Mouse (Mus musculus): ENCODE results near the gene Mto1. TPM values are rescaled to one million over a fixed set of nuclear protein-coding genes. Genes with fewer than 3 reads are reported as not detected.

Mto1 gene
- 10 to 100 TPM; 26.0 to 29.5 TPM for total RNA-seq (2021)

GRCm38 (mm10) chr9:78447973-78448873, at the start of gene Mto1, which contains the start of gene Gm17324:
TSS of gene Mto1 (plus strand) at chr9:78448208.
TSS of gene Gm17324 (minus strand) at chr9:78448786.
- intact Hi-C loops (cut with DNase I) = loop anchor here (2.0 to 5.0 kb wide), 2 partner anchors 33 to 91 kb away; partner anchors contain the start of gene Gsta2
- peak; percentile 85 to 89 for DNase-seq (ENCODE audit: low spot score in 2 of 2)

DNA sequence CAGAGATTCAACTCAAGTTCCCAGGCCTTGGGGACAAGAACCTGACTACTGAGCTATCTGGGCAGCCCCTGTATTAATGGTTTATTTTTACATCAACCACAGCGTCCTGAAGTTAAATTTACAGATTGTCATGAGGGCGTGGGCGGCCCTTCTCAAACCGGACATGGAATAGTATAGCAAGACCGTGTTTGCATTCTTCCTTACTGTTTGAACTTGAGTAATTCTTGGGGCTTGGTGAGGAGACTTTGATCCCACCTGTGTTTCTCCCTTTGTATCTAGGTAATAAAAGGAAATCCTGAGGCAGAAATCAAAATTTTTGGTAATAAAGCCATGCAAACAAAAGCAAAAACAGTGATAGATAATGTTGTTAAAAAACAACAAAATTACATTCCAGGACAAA, 47.4 kb upstream of the Mto1 start:
- intact Hi-C loops (cut with DNase I) = no loop called here
- DNase-seq (ENCODE audit: low spot score in 2 of 2) = no peak

DNA sequence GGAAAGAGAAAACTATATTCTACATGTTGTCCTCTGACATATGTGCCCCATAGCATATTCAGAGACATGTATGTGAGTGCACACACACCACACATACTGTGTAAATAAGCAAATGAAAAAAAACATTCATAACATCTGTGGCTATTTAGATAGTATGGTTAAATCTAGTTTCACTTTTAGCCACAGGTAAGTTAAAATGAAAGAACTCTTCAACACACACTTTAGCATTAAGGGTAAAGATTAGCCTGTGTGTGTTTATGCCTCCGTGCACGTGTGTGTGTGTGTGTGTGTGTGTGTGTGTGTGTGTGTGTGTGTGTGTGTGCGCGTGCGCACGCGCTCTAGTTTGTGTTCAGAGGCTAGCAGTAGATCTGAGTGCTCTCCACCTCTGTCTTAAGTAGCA, 46.4 kb upstream of the Mto1 start:
- no peak for DNase-seq (ENCODE audit: low spot score in 2 of 2)
- intact Hi-C loops (cut with DNase I) = no loop called here

DNA sequence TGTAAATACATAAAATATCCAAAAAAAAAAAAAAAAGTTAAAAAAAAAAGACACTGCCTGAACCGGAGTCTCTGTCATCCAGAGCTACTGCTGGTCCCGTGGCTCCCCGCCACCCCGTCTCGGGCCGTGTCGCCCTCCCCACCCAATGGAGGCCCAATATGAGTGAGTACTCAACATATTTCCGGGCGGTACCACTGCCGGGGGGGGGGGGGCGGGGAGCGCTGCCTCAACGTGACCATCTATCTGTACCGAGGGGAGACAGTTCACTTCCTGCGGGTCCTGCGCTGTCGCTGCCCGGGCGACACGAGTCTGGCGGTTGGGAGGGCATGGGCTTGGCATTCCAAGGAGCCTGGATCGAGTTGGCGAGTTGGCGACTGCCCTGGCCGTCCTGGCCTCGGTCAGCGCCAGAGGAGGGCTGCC, 20.6 kb upstream of the Mto1 start:
- DNase-seq (ENCODE audit: low spot score in 2 of 2) = no peak
- intact Hi-C loops (cut with DNase I) = no loop called here

DNA sequence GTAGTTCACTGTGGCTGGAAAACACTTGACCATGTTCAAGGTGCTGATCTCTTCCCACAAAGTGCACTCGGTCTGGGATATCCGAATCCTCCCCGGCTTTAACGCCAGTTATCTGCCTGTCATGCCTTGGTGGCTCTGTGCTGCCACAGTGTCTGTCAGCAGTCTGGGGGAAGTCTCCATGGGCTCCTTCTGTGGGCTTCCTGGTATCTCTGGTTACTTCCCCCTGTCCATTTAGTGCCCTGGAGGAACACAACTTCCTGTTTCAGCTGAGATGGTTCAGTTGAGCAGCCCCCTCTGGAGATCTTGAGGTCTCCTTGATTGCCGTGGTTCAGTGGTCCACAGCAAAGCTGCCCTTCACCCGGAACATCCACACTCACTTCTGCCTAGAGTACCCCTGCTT, 19.8 kb upstream of the Mto1 start:
- intact Hi-C loops (cut with DNase I) = no loop called here
- no peak for DNase-seq (ENCODE audit: low spot score in 2 of 2)

GRCm38 (mm10) chr9:78428870-78429432, 19.1 kb upstream of the Mto1 start:
- DNase-seq (ENCODE audit: low spot score in 2 of 2) = no peak
- intact Hi-C loops (cut with DNase I) = no loop called here

DNA sequence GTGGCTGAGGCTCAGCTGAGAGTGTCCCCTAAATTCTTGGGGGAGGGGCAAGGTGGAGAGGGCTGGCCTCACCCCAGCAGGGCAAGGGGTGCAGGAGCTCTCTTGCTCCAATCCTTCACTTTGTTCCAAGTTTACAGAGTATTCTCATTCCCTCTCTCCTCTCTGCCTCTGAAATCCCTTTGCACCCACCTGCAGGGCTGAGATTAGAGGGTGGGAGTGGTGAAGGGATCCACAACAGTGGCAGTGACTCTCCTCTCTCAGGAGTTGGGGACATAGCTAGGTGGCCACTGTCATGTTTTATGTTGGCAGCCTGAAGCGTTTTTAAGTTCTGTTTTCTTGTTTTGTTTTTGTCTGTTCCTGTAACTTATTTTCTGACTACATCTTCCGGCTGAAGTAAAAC, 18.5 kb upstream of the Mto1 start:
- DNase-seq (ENCODE audit: low spot score in 2 of 2) = no peak
- intact Hi-C loops (cut with DNase I) = no loop called here

GRCm38 (mm10) chr9:78430486-78430885, 17.5 kb upstream of the Mto1 start:
- DNase-seq (ENCODE audit: low spot score in 2 of 2) = no peak
- intact Hi-C loops (cut with DNase I) = loop anchor here (5.0 kb wide), 1 partner anchor 73 kb away; the partner anchor contains the start of gene Gsta2

GRCm38 (mm10) chr9:78432471-78432870, 15.5 kb upstream of the Mto1 start:
- no peak for DNase-seq (ENCODE audit: low spot score in 2 of 2)
- intact Hi-C loops (cut with DNase I) = loop anchor here (5.0 kb wide), 1 partner anchor 75 kb away; the partner anchor contains the start of gene Gsta2

DNA sequence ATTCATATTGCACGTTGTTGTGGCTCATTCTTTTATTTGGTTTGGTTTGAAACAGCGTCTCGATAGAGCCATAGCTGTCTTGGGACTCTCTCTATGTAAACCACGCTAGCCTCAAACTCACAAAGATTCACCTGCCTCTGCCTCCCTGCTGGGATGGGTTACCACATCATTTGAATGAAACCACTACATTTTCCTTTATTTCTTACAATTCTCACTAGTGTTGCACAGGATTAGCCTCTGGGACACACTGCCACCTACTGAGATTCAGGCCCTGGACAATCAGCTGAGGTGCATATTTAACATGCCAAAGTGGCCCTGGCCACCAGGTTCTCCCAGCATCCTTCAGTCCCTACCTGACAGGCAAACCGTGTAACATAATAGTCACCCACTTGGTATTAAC, 8.6 kb upstream of the Mto1 start:
- intact Hi-C loops (cut with DNase I) = no loop called here
- DNase-seq (ENCODE audit: low spot score in 2 of 2) = no peak

DNA sequence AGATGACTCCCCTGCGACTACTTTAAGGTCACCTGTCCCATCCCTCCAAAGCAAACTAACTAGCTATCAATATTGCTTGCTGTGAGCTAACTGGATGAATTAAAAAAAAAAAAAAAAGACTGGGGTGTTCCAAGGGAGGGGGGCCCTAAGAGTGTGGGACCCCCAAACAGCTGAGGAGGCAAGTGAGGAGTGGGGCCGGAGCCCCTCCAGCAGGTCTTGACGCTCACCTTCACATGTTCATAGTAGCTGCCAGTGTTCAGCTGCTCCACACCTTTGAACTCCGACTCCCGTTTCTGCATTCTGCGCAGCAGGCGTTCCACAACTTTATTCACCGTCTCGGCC, 5.8 kb upstream of the Mto1 start:
- no peak for DNase-seq (ENCODE audit: low spot score in 2 of 2)
- intact Hi-C loops (cut with DNase I) = loop anchor here (5.0 kb wide), 1 partner anchor 45 kb away; the partner anchor contains the start of gene Ddx43

GRCm38 (mm10) chr9:78442579-78443392, 5.2 kb upstream of the Mto1 start, which contains the start of gene Cgas:
TSS of gene Cgas (minus strand) at chr9:78443237.
- DNase-seq (ENCODE audit: low spot score in 2 of 2) = peak; percentile 21 to 41
- intact Hi-C loops (cut with DNase I) = loop anchor here (5.0 kb wide), 1 partner anchor 45 kb away; the partner anchor contains the start of gene Ddx43

DNA sequence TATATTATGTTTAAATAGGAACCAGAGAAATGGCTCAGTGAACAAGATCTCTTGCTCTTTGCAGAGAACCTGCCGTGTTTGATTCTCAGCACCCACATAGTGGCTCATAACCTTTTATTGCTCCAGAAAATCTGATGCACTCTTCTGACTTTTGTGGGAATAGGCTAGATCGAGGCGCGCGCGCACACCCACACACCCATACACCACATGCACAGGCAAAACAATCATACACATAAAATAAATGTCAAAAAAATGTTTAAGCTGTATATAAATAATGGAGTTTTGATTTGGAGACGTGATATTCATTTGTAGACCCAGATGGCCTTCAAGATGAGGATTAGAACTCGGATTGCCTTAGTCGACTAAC, 419 bp upstream of the Mto1 start:
- intact Hi-C loops (cut with DNase I) = loop anchor here (5.0 kb wide), 1 partner anchor 90 kb away; the partner anchor contains the start of gene Gsta2
- no peak for DNase-seq (ENCODE audit: low spot score in 2 of 2)

GRCm38 (mm10) chr9:78450404-78450803, 2.4 kb downstream of the Mto1 start:
- intact Hi-C loops (cut with DNase I) = no loop called here

GRCm38 (mm10) chr9:78451382-78451781, 3.4 kb downstream of the Mto1 start:
- DNase-seq (ENCODE audit: low spot score in 2 of 2) = no peak
- intact Hi-C loops (cut with DNase I) = no loop called here

More at GRCm38 (mm10) chr9:78450404-78450803, 2.4 kb downstream of the Mto1 start:
- DNase-seq (ENCODE audit: low spot score in 2 of 2) = no peak

GRCm38 (mm10) chr9:78457026-78457425, 9.0 kb downstream of the Mto1 start:
- intact Hi-C loops (cut with DNase I) = no loop called here
- DNase-seq (ENCODE audit: low spot score in 2 of 2) = no peak

DNA sequence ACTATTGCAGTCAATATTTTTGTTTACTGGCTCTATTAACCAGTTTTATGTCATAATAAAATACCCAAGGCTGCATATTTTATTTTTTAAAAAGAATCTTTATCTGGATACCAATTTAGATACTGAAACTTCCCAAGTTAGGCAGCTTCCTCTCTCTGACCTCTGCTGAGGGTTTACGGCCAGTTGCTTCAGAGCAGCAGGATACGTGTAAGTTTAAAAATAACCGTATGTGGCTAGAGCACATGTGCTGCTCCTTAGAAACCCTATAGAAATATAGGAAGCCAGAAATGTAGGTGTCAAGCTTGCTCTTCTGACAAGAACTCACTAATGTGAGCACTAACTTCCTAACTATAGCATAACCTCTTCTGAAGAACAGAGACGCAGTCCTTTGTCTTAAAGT, 15.3 kb downstream of the Mto1 start:
- intact Hi-C loops (cut with DNase I) = no loop called here
- no peak for DNase-seq (ENCODE audit: low spot score in 2 of 2)

DNA sequence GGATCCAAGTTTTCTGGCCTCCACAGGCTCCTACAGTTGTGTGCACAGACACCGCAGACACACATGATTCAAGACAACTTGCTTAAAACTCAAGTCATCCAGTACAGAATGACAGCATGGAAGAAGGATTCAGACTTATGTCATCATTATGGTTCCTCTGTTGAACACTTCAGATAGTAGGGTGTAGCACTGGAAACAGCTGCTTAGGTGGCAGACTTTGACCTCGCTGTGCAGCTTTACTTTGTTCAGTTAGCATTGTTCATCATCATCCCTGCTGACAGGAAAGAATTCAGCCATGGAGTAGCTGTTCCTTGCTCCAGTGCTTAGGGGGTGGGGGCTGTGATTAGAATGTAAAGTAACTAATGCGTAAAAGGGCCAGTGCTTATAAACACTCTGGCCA, 17.7 kb downstream of the Mto1 start:
- no peak for DNase-seq (ENCODE audit: low spot score in 2 of 2)
- intact Hi-C loops (cut with DNase I) = no loop called here

DNA sequence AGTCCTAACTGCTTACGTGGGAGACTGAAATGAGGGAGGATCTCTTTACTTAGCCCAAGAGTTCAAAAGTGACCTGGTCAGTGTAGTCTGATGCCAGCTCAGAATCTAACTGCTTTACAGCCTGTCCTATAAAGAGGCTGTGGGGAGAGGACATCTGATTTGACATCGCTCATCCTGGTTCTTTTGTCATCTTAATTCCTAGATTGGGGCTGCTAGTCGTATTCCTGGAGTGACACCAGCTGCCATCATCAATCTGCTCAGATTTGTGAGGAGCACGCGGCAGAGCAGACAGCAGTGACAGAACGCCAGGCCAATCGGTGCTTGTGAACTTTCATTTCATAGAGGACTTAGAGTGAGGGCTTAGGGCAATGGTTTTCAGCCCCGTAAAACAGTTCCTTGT, 25.6 kb downstream of the Mto1 start:
- no peak for DNase-seq (ENCODE audit: low spot score in 2 of 2)
- intact Hi-C loops (cut with DNase I) = no loop called here

DNA sequence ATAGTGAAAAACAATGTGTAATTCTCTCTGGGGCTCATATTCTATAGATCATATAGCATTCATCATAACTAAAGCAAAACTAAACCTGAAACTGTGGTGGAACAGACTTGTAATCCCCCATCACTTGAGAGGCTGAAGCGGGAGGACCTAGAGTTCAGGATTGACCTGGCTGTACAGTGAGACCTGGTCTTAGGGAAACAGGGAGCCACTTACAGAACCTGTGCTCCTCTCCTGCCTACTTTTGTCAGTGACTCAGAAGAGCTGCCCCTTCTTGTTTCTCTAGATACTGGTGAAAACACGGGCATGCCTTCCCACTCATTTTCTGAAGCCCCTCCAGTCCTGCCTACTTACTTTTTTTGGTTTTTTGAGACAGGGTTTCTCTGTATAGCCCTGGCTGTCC, 26.3 kb downstream of the Mto1 start:
- no peak for DNase-seq (ENCODE audit: low spot score in 2 of 2)
- intact Hi-C loops (cut with DNase I) = no loop called here

Data from left cerebral cortex, postnatal 25 days (tissue).